Comparison of ENCODE assay signal across 8 mouse cellular contexts in the genomic region with DNA sequence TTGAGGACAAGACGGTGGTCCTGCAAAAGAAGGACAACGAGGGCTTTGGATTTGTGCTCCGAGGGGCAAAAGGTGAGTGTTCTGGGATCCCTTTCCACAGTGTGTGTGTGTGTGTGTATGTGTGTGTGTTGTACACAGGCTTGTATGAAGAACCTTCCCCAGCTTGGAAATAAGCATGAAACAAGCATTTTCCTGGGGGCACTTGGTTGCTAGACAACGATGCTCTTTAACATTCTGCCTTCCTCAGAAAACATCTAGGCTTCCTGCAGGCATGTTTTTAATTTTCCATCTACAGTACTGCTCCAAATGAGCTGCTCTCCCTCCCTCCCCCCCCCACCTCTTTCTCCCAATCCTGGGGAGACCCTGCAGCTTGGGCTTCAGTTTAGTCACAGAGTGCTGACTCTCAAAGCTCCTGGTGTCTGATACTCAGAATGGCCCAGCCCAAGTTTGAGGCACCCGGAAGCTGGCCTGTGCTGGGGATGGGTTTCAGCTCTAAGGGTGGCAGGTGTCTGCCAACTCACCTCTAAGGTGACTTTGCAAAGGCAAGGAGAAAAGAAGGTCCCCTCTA.
DNase-seq lines count a peak whose midpoint lies in the region; ATAC-seq and TF ChIP-seq lines count a peak whose summit lies in the region.

No protein-coding gene starts in this region.

- peak; percentile 10 for ATAC-seq in forebrain, postnatal 0 days

- 10% methylated on average over 5 of the region's 5 CpGs for whole genome bisulfite sequencing in forebrain, postnatal 0 days
- WGBS in midbrain, embryonic 10.5 days, result 19% methylated on average over 5 of the region's 5 CpGs

- peak overlapping the region; percentile 63 for H3K4me3 ChIP-seq in gastrocnemius, adult 2 months
- H3K4me3 ChIP-seq in E14TG2a.4 (replicated peaks; ENCODE audit: low read length), result peak overlapping the region; percentile 73
- peak overlapping the region; percentile 55 for H3K4me3 ChIP-seq in forebrain, postnatal 0 days (ENCODE audit: low read depth, low read length)
- H3K4me3 ChIP-seq in midbrain, embryonic 10.5 days, result peak overlapping the region; percentile 79

- peaks cover 47% of the 10 kb centered on the region for H3K27me3 ChIP-seq in E14TG2a.4 (ENCODE audit: insufficient read depth, low read length)
- no peaks in the 10 kb centered on the region for H3K27me3 ChIP-seq in forebrain, postnatal 0 days (ENCODE audit: insufficient read depth, low read length)
- peaks cover 6% of the 10 kb centered on the region; the same call in 1 of the 2 replicates for H3K27me3 ChIP-seq in midbrain, embryonic 10.5 days (ENCODE audit: low read depth, poor library complexity, severe bottlenecking)

- H3K4me1 ChIP-seq in E14TG2a.4 (replicated peaks; ENCODE audit: low read depth, low read length), result peaks cover 11% of the 10 kb centered on the region
- peaks cover 18% of the 10 kb centered on the region for H3K4me1 ChIP-seq in forebrain, postnatal 0 days (ENCODE audit: insufficient read depth)
- peaks cover 46% of the 10 kb centered on the region for H3K4me1 ChIP-seq in midbrain, embryonic 10.5 days

- no peak overlapping the region for H3K27ac ChIP-seq in gastrocnemius, adult 2 months
- H3K27ac ChIP-seq in forebrain, postnatal 0 days (ENCODE audit: low read depth, low read length), result peak overlapping the region; percentile 91
- H3K27ac ChIP-seq in midbrain, embryonic 10.5 days (replicated peaks), result peak overlapping the region; percentile 97

- no peaks in the 10 kb centered on the region for H3K36me3 ChIP-seq in E14TG2a.4 (ENCODE audit: insufficient read depth, low read length)
- H3K36me3 ChIP-seq in forebrain, postnatal 0 days (ENCODE audit: insufficient read depth), result no peaks in the 10 kb centered on the region
- no peaks in the 10 kb centered on the region for H3K36me3 ChIP-seq in midbrain, embryonic 10.5 days

- H3K9ac ChIP-seq in forebrain, postnatal 0 days, result peak overlapping the region; percentile 77

- no peak for TF ChIP-seq CTCF in gastrocnemius, adult 2 months (IDR thresholded peaks at IDR 0.05)
- TF ChIP-seq CTCF in E14TG2a.4 (conservative IDR thresholded peaks at IDR 0.05; ENCODE audit: low read length), result no peak
- no peak for TF ChIP-seq CTCF in forebrain, postnatal 0 days (IDR thresholded peaks at IDR 0.05; ENCODE audit: low read depth)

- no peaks in the 10 kb centered on the region for H3K9me3 ChIP-seq in E14TG2a.4 (ENCODE audit: low read length)
- no peaks in the 10 kb centered on the region for H3K9me3 ChIP-seq in forebrain, postnatal 0 days (ENCODE audit: low read length)
- no peaks in the 10 kb centered on the region for H3K9me3 ChIP-seq in midbrain, embryonic 10.5 days (replicated peaks)

- intact Hi-C loops in gastrocnemius, adult 2 months (cut with DNase I), result no loop called here

- no peak for DNase-seq in gastrocnemius, adult 2 months
- no peak for DNase-seq in gastrocnemius, postnatal 10 days
- DNase-seq in forebrain, postnatal 0 days, result peak; percentile 57
- DNase-seq in midbrain, embryonic 10.5 days (ENCODE audit: low spot score), result no peak
- DNase-seq in urinary bladder, postnatal 36 days (ENCODE audit: low spot score in 2 of 2), result no peak
- DNase-seq in thymus, postnatal 25 days, result no peak
- no peak for DNase-seq in thymus, adult 18-20 months

- peak overlapping the region; percentile 93 for H3K4me2 ChIP-seq in forebrain, postnatal 0 days (ENCODE audit: low read depth)
